Mouse (Mus musculus) retina, postnatal 7 days (tissue): ENCODE measurements at regions not wholly inside any gene's neighbourhood (a gene's known extent, or its start where the extent isn't known, plus 50 kb on each side); places are given as distances from the start of the nearest gene placed in this dataset.

Experiments
- DNase-seq: peaks from one replicate; pipeline ENCODE4 v3.0.0-alpha.2; 2012; ENCODE audit warnings: low read depth, low spot score

GRCm38 (mm10) chr6:11796361-11796760 is 110.9 kb downstream of the Ndufa4 start:
- DNase-seq: no peak

GRCm38 (mm10) chr6:11793366-11793765 is 113.9 kb downstream of the Ndufa4 start:
- peak; percentile 14 for DNase-seq

DNA sequence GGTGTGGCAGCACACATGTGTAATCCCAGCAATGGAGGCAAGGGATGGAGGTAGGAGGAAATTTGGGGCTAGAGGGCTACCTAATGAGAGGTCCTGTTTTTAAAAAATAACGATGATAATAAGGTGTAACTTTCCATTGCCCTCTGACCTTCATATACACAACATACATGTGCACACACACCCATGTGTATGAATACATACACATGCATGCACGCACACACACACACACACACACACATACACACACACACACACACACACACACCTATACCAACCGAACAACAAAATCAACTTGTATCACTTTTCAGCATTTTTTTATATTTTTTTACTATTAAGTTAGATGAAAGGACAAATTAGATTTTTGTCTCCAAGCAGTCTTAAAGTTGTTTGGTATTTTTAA is 115.1 kb downstream of the Ndufa4 start:
- DNase-seq: no peak

- no peak for DNase-seq
These were observed 116.2 kb downstream of the Ndufa4 start for GRCm38 (mm10) chr6:11791056-11791455.

DNA sequence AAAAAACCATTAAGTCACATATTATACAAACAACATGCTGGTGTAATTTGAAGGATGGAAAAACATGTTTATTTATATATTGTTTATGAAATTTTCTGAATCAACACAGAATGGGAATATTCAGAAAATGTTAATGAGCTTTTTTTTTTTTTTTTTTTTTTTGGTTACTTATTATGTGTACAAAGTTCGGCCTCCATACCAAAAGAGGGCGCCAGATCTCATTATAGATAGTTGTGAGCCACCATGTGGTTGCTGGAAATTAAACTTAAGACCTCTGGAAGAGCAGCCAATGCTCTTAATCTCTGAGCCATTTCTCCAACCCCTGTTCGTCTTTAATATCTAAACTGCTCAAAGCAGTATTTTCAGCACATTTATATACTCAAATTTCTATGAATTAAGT is 133.3 kb downstream of the Ndufa4 start:
- DNase-seq: no peak

- no peak for DNase-seq
These were observed 144.4 kb downstream of the Ndufa4 start for GRCm38 (mm10) chr6:11762912-11763311.

GRCm38 (mm10) chr6:11737667-11738066 is 169.6 kb downstream of the Ndufa4 start:
- DNase-seq: no peak

DNA sequence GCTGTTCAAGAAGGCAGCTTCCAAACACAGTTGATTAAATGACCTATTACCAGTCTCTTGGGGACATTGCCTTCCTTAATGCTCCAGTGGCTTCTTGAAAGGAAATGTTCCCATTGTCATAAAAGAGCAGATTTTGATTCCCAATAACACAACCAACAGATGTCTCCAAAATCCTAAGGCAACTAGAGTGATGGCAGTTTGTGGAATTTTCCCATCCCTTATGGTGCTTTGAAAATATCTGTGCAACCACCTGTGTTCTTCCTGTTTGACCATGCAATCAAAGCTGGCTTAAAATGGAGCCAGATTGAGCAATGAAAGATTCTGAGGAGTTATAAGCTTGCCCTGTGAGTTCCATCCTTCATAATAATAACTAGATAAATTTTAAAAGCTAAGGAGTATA is 176.2 kb downstream of the Ndufa4 start:
- DNase-seq: no peak

DNA sequence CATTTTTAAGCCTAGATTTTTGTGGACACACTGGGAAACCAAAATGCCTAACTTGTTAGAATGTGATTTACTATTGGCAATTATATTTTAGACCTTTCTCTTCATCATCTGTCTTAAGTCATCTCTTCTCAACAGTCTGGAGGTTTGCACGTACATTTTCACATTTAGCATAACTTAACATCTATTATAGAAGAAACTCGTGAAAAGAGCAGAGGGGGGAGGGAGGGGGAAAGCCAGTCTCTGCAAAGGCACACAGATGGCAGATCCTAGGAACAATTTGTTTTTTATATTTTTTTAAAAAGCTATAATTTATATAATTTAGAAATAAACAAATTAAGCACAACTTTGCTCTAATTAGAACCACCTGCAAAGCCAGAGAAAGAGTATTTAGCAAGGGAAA is 176.6 kb downstream of the Ndufa4 start:
- DNase-seq: no peak

DNA sequence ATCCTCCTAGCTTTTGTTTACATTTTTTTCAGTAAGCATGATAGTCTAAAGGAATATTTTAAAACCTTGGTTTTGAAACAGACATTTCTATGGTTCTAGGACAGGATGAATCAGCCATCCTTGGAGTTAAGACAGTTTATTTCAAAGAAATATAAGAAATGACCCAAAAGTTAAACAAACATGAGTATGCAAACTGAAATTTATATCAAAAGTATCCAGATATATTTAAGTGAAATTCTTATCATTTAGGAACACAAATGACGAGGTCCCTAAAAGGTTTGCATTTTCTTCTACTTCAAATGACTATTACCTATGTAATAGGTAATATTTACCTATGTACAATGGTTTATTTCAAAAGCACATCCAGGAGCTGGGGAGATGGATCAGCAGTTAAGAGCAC is 179.5 kb downstream of the Ndufa4 start:
- DNase-seq: no peak

- DNase-seq: no peak
These were observed 179.9 kb downstream of the Ndufa4 start for GRCm38 (mm10) chr6:11727370-11727769.

DNA sequence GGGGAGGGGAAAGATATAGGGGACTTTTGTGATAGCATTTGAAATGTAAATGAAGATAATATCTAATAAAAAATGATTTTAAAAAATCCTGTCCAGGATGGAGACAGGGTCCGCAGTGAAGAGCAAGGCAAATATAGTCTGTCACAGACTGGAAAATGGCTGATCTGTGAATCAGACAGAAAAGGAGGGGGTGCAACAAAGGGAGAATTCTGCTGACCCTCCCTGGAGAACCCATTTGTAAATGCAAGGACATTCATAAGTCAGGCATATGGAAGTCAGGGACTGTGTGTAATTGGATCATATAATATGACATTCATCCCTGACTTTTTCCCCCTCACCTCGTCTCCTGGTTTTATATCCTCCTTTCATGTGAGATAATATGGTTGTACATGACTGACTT is 183.8 kb downstream of the Ndufa4 start:
- no peak for DNase-seq

- DNase-seq: no peak
These were observed 187.0 kb downstream of the Ndufa4 start for GRCm38 (mm10) chr6:11720274-11720673.

GRCm38 (mm10) chr6:11710581-11710980 is 196.7 kb downstream of the Ndufa4 start:
- no peak for DNase-seq

- DNase-seq: no peak
These were observed 197.8 kb downstream of the Ndufa4 start for GRCm38 (mm10) chr6:11709465-11709864.
